Mouse (Mus musculus): ENCODE measurements at regions not wholly inside any gene's neighbourhood (a gene's known extent, or its start where the extent isn't known, plus 50 kb on each side); places are given as distances from the start of the nearest gene placed in this dataset.

GRCm38 (mm10) chr10:105704472-105705235, 130.4 kb upstream of the Tmtc2 start:
- DNase-seq (ENCODE audit: low spot score) (peak; percentile 15), ATAC-seq (replicated peaks; ENCODE audit: low FRiP score, low read depth) (no peak)
- WGBS, result 50% methylated on average over 6 of the region's 6 CpGs
- H3K4me2 ChIP-seq (ENCODE audit: low read length), result no peak overlapping the region
- no peaks in the 10 kb centered on the region for H3K4me1 ChIP-seq (replicated peaks; ENCODE audit: insufficient read depth, low read length)
- H3K27me3 ChIP-seq (ENCODE audit: insufficient read depth, low read length), result no peaks in the 10 kb centered on the region
- H3K36me3 ChIP-seq (ENCODE audit: insufficient read depth, low read length), result no peaks in the 10 kb centered on the region
- H3K9ac ChIP-seq (ENCODE audit: low read depth, low read length), result no peak overlapping the region
- no peak overlapping the region for H3K4me3 ChIP-seq (replicated peaks; ENCODE audit: low read depth, low read length)
- no peak for TF ChIP-seq CTCF (IDR thresholded peaks at IDR 0.05; ENCODE audit: low read depth)
- H3K9me3 ChIP-seq (replicated peaks; ENCODE audit: low read length), result no peaks in the 10 kb centered on the region
- no peak overlapping the region for H3K27ac ChIP-seq

- Histone ChIP-seq H3K4me2 (ENCODE audit: low read length) (no peak overlapping the region), H3K36me3 (ENCODE audit: insufficient read depth, low read length) (no peaks in the 10 kb centered on the region), H3K27me3 (ENCODE audit: insufficient read depth, low read length) (no peaks in the 10 kb centered on the region), H3K27ac (no peak overlapping the region), H3K4me1 (replicated peaks; ENCODE audit: insufficient read depth, low read length) (no peaks in the 10 kb centered on the region), H3K9me3 (replicated peaks; ENCODE audit: low read length) (no peaks in the 10 kb centered on the region), H3K9ac (ENCODE audit: low read depth, low read length) (no peak overlapping the region), H3K4me3 (replicated peaks; ENCODE audit: low read depth, low read length) (no peak overlapping the region)
- WGBS, result 63% methylated on average over 4 of the region's 4 CpGs
- TF ChIP-seq CTCF (IDR thresholded peaks at IDR 0.05; ENCODE audit: low read depth), result no peak
- ATAC-seq (replicated peaks; ENCODE audit: low FRiP score, low read depth) (no peak), DNase-seq (ENCODE audit: low spot score) (no peak)
Measured at GRCm38 (mm10) chr10:105693131-105693530, 118.9 kb upstream of the Tmtc2 start.

GRCm38 (mm10) chr10:105689388-105689787, 115.1 kb upstream of the Tmtc2 start:
- H3K4me2 ChIP-seq (ENCODE audit: low read length), result no peak overlapping the region
- ATAC-seq (replicated peaks; ENCODE audit: low FRiP score, low read depth) (no peak), DNase-seq (ENCODE audit: low spot score) (no peak)
- no peaks in the 10 kb centered on the region for H3K27me3 ChIP-seq (ENCODE audit: insufficient read depth, low read length)
- H3K9me3 ChIP-seq (replicated peaks; ENCODE audit: low read length), result no peaks in the 10 kb centered on the region
- WGBS, result 85% methylated on average over 9 of the region's 9 CpGs
- TF ChIP-seq CTCF (IDR thresholded peaks at IDR 0.05; ENCODE audit: low read depth), result no peak
- no peak overlapping the region for H3K9ac ChIP-seq (ENCODE audit: low read depth, low read length)
- no peak overlapping the region for H3K27ac ChIP-seq
- H3K4me1 ChIP-seq (replicated peaks; ENCODE audit: insufficient read depth, low read length), result no peaks in the 10 kb centered on the region
- no peaks in the 10 kb centered on the region for H3K36me3 ChIP-seq (ENCODE audit: insufficient read depth, low read length)
- no peak overlapping the region for H3K4me3 ChIP-seq (replicated peaks; ENCODE audit: low read depth, low read length)

- WGBS, result 81% methylated on average over 9 of the region's 9 CpGs
- no peak for ATAC-seq (replicated peaks; ENCODE audit: low FRiP score, low read depth)
- H3K27me3 ChIP-seq (ENCODE audit: insufficient read depth, low read length), result no peaks in the 10 kb centered on the region
- H3K9me3 ChIP-seq (replicated peaks; ENCODE audit: low read length), result no peaks in the 10 kb centered on the region
- no peak overlapping the region for H3K9ac ChIP-seq (ENCODE audit: low read depth, low read length)
- no peaks in the 10 kb centered on the region for H3K4me1 ChIP-seq (replicated peaks; ENCODE audit: insufficient read depth, low read length)
- H3K27ac ChIP-seq, result no peak overlapping the region
- no peaks in the 10 kb centered on the region for H3K36me3 ChIP-seq (ENCODE audit: insufficient read depth, low read length)
- DNase-seq (ENCODE audit: low spot score), result no peak
- no peak overlapping the region for H3K4me3 ChIP-seq (replicated peaks; ENCODE audit: low read depth, low read length)
- TF ChIP-seq CTCF (IDR thresholded peaks at IDR 0.05; ENCODE audit: low read depth), result no peak
- H3K4me2 ChIP-seq (ENCODE audit: low read length), result no peak overlapping the region
Measured at GRCm38 (mm10) chr10:105688879-105689278, 114.6 kb upstream of the Tmtc2 start.

- Histone ChIP-seq H3K4me1 (replicated peaks; ENCODE audit: insufficient read depth, low read length) (no peaks in the 10 kb centered on the region), H3K27me3 (ENCODE audit: insufficient read depth, low read length) (no peaks in the 10 kb centered on the region), H3K27ac (no peak overlapping the region), H3K9ac (ENCODE audit: low read depth, low read length) (no peak overlapping the region), H3K9me3 (replicated peaks; ENCODE audit: low read length) (no peaks in the 10 kb centered on the region), H3K4me3 (replicated peaks; ENCODE audit: low read depth, low read length) (no peak overlapping the region), H3K4me2 (ENCODE audit: low read length) (no peak overlapping the region), H3K36me3 (ENCODE audit: insufficient read depth, low read length) (no peaks in the 10 kb centered on the region)
- 67% methylated on average over 5 of the region's 5 CpGs for WGBS
- no peak for ATAC-seq (replicated peaks; ENCODE audit: low FRiP score, low read depth)
- no peak for TF ChIP-seq CTCF (IDR thresholded peaks at IDR 0.05; ENCODE audit: low read depth)
- peak; percentile 18 for DNase-seq (ENCODE audit: low spot score)
Measured at GRCm38 (mm10) chr10:105686876-105687275, 112.6 kb upstream of the Tmtc2 start.

- WGBS, result 78% methylated on average over 6 of the region's 6 CpGs
- DNase-seq (ENCODE audit: low spot score), result no peak
- TF ChIP-seq CTCF (IDR thresholded peaks at IDR 0.05; ENCODE audit: low read depth), result no peak
- no peak overlapping the region for H3K9ac ChIP-seq (ENCODE audit: low read depth, low read length)
- H3K36me3 ChIP-seq (ENCODE audit: insufficient read depth, low read length), result no peaks in the 10 kb centered on the region
- no peak overlapping the region for H3K27ac ChIP-seq
- no peaks in the 10 kb centered on the region for H3K9me3 ChIP-seq (replicated peaks; ENCODE audit: low read length)
- no peaks in the 10 kb centered on the region for H3K4me1 ChIP-seq (replicated peaks; ENCODE audit: insufficient read depth, low read length)
- no peak overlapping the region for H3K4me2 ChIP-seq (ENCODE audit: low read length)
- H3K27me3 ChIP-seq (ENCODE audit: insufficient read depth, low read length), result no peaks in the 10 kb centered on the region
- no peak for ATAC-seq (replicated peaks; ENCODE audit: low FRiP score, low read depth)
- no peak overlapping the region for H3K4me3 ChIP-seq (replicated peaks; ENCODE audit: low read depth, low read length)
Measured at GRCm38 (mm10) chr10:105679598-105679997, 105.3 kb upstream of the Tmtc2 start.

- H3K9ac ChIP-seq (ENCODE audit: low read depth, low read length), result no peak overlapping the region
- DNase-seq (ENCODE audit: low spot score) (no peak), ATAC-seq (replicated peaks; ENCODE audit: low FRiP score, low read depth) (no peak)
- no peaks in the 10 kb centered on the region for H3K4me1 ChIP-seq (replicated peaks; ENCODE audit: insufficient read depth, low read length)
- no peaks in the 10 kb centered on the region for H3K36me3 ChIP-seq (ENCODE audit: insufficient read depth, low read length)
- no peak overlapping the region for H3K27ac ChIP-seq
- no peak for TF ChIP-seq CTCF (IDR thresholded peaks at IDR 0.05; ENCODE audit: low read depth)
- H3K4me2 ChIP-seq (ENCODE audit: low read length), result no peak overlapping the region
- WGBS, result 74% methylated on average over 2 of the region's 2 CpGs
- no peak overlapping the region for H3K4me3 ChIP-seq (replicated peaks; ENCODE audit: low read depth, low read length)
- no peaks in the 10 kb centered on the region for H3K9me3 ChIP-seq (replicated peaks; ENCODE audit: low read length)
- H3K27me3 ChIP-seq (ENCODE audit: insufficient read depth, low read length), result no peaks in the 10 kb centered on the region
Measured at GRCm38 (mm10) chr10:105666959-105667358, 92.7 kb upstream of the Tmtc2 start.
